Mouse (Mus musculus) thymus, adult 2 months (tissue): Measurements from ENCODE around the gene Rbak. TPM values are rescaled to one million over a fixed set of nuclear protein-coding genes. Genes with fewer than 3 reads are reported as not detected.

Experiments
- DNase-seq: peaks from one replicate; pipeline ENCODE4 v3.0.0; 2021
- H3K27ac ChIP-seq: fragments of 200-500 bp; 2 replicates; pipeline ENCODE4 v1.5.1; 2012; ENCODE audit warnings: low read length, control low read depth; ENCODE audit not compliant: control insufficient read depth, insufficient read depth
- H3K27me3 ChIP-seq: fragments of 200-500 bp; 2 replicates; pipeline ENCODE4 v1.6.1; 2012; ENCODE audit warnings: mild to moderate bottlenecking, low read length, moderate library complexity, mixed read lengths; ENCODE audit not compliant: control insufficient read depth, insufficient read depth
- H3K36me3 ChIP-seq: fragments of 200-500 bp; 2 replicates; pipeline ENCODE4 v1.6.1; 2012; ENCODE audit warnings: mild to moderate bottlenecking, low read length, moderate library complexity; ENCODE audit not compliant: control insufficient read depth, insufficient read depth
- H3K4me1 ChIP-seq: fragments of 200-500 bp; replicated peaks from 2 replicates; pipeline ENCODE4 v1.6.1; 2012; ENCODE audit warnings: low read length; ENCODE audit not compliant: control insufficient read depth, insufficient read depth
- H3K4me3 ChIP-seq: fragments of 200-500 bp; 2 replicates; pipeline ENCODE4 v1.5.1; 2012; ENCODE audit warnings: mild to moderate bottlenecking, low read length, control low read depth, moderate library complexity; ENCODE audit not compliant: control insufficient read depth, insufficient read depth
- CTCF ChIP-seq: fragments of 200-500 bp; IDR thresholded peaks from 2 replicates; pipeline ENCODE4 v1.5.1; 2012; ENCODE audit warnings: mild to moderate bottlenecking, control low read depth, low read length, moderate library complexity, borderline replicate concordance; ENCODE audit not compliant: control insufficient read depth, poor library complexity, insufficient read depth; ENCODE audit errors: extremely low read depth
- POLR2A ChIP-seq: fragments of 200-500 bp; IDR thresholded peaks from 2 replicates; pipeline ENCODE4 v1.6.1; 2012; ENCODE audit warnings: mild to moderate bottlenecking, low read length, control low read depth, moderate library complexity; ENCODE audit not compliant: control insufficient read depth, poor library complexity, insufficient read depth; ENCODE audit errors: extremely low read depth
- WGBS: fragments of 180-500 bp; shearing (Covaris S2); methylation state at CpG from one replicate; pipeline ENCODE4 v1.1.7; 2018; 5-methylcytosine and 5-hydroxymethylcytosine counted together
- polyA plus RNA-seq: library from polyadenylated mRNA; depleted of rRNA; stranded (reverse); fragments of >200 nt; gene quantifications from 2 replicates; pipeline ENCODE4 v1.2.3, GENCODE M21; 2012

Gene Rbak
- polyA plus RNA-seq, 1 experiment, result 6.4 TPM

DNA sequence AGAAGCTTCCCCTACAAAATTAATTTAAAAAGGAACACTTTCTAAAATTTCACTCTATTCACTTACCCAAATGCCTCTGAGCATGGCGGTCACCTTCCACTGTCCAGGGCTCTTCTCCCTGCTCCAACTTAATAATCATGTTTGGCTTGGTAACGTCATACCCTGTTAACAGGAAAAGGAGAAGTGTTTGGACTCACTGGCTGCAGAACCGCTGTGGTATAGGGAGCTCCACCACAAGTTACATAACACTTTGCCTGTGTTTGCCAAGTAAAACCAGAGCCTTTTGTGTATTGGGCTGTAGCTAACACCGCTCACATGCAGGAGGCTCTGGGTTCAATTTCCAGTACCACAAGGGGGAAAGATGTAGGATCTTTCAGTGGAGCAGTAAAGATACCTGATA, 4.6 kb downstream of the Rbak start:
- DNase-seq, result no peak
- Histone ChIP-seq H3K4me3 (no peak overlapping the region), H3K27me3 (no peaks in the 10 kb centered on the region), H3K27ac (no peak overlapping the region), H3K4me1 (no peaks in the 10 kb centered on the region; the same call in 1 of the 2 replicates), H3K36me3 (peaks cover 53% of the 10 kb centered on the region)
- 88% methylated on average over 4 of the region's 4 CpGs for WGBS
- TF ChIP-seq CTCF (no peak), POLR2A (no peak)

DNA sequence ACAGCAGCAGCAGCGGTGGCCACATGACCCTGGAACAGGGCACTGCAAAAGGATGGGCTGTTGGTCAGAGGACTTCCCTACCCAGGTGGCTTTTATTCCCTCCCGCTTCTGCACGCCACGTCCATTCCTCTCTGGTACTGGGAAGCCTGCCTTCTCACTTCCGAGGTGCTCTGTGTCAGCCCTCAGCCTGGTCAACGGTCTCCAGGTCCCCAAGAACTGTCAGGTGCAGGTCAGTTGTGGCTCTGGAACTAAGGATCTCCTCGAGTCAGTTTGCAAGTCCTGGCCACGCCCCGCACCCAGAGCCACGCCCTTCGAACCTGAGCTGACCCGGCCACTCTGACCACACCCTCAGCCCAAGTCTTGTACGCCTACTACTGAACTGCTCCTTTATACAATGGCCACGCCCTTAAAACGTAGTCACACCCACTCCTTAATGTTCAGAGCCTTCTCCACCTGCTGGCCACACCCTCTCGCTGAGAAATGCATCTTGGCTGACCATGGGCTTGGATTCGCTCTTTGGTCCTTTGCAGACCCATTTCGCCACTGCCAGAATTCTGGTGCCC, 15.0 kb downstream of the Rbak start:
- H3K27me3 ChIP-seq, result no peaks in the 10 kb centered on the region; the same call in 1 of the 2 replicates
- no peak overlapping the region for H3K4me3 ChIP-seq
- no peak for TF ChIP-seq CTCF
- H3K27ac ChIP-seq, result no peak overlapping the region
- H3K4me1 ChIP-seq, result no peaks in the 10 kb centered on the region
- H3K36me3 ChIP-seq, result no peaks in the 10 kb centered on the region
- DNase-seq, result no peak
- WGBS, result 30% methylated on average over 18 of the region's 18 CpGs

DNA sequence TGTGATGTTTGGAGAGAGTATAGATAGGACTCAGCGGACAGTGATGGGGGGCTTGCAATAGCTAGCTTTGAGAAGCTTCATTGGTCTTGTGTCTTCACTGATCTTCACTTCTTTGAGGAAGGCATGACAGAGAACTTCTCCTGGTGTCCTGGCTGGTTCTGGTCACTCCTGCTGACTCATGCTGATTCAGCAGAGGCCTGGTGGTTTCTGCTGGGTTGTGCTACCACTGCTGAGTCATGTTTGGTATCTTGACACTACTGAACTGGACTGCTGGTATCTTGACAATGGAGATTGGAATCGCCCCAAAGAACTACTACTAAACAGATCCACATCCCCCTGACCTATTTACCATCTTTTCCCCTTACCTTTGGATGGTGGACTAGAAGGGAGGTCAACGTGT, 25.0 kb downstream of the Rbak start:
- no peak for TF ChIP-seq CTCF
- no peak for TF ChIP-seq POLR2A
- WGBS, result 93% methylated on average over 3 of the region's 3 CpGs
- no peak overlapping the region for H3K27ac ChIP-seq
- peaks cover 4% of the 10 kb centered on the region; the same call in 1 of the 2 replicates for H3K27me3 ChIP-seq
- no peaks in the 10 kb centered on the region for H3K36me3 ChIP-seq
- H3K4me3 ChIP-seq, result no peak overlapping the region
- no peaks in the 10 kb centered on the region for H3K4me1 ChIP-seq
- no peak for DNase-seq

DNA sequence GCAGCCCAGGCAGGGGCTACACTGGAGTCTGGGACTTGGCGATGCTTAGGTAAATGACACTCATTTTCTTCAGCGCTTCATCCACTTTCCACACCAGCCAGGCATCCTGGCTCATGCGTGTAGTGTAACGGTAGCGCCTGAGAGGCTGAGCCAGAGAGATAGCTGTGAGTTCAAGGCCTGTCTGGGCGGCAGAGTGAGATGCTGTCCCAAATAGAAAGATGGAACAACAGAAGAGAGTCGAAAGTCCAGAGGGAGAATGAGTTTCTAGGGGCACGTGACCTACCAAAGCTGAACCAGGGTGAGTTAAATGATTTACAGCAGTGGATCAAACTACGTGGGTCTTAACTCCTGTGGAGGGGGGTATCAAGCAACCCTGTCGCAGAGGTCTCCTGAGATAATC, 26.8 kb downstream of the Rbak start:
- H3K4me1 ChIP-seq, result no peaks in the 10 kb centered on the region
- H3K27me3 ChIP-seq, result peaks cover 4% of the 10 kb centered on the region; the same call in 1 of the 2 replicates
- WGBS, result 92% methylated on average over 10 of the region's 10 CpGs
- TF ChIP-seq CTCF (no peak), POLR2A (no peak)
- H3K4me3 ChIP-seq, result no peak overlapping the region
- no peak for DNase-seq
- no peak overlapping the region for H3K27ac ChIP-seq
- H3K36me3 ChIP-seq, result no peaks in the 10 kb centered on the region

DNA sequence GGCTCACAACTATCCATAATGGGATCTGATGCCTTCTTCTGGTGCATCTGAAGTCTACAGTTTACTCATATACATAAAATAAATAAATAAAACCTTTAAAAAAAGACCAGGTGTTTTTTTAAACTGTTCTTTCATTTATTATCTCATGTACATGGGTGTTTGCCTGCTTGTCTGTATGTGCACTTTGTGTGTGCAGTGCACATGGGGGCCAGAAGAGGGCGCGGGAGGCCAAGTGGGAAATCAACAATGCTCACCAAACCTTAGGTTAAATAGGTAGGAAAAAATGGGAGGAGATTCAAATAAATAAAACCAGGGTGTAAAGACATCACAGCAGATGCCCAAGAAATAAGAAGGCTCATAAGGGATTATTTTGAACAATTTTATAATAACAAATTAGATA, 30.5 kb downstream of the Rbak start:
- no peak for DNase-seq
- Histone ChIP-seq H3K27me3 (no peaks in the 10 kb centered on the region; the same call in 1 of the 2 replicates), H3K4me3 (no peak overlapping the region), H3K27ac (no peak overlapping the region), H3K36me3 (no peaks in the 10 kb centered on the region), H3K4me1 (no peaks in the 10 kb centered on the region)
- TF ChIP-seq CTCF (no peak), POLR2A (no peak)
- whole genome bisulfite sequencing, result 90% methylated on average over 2 of the region's 2 CpGs

DNA sequence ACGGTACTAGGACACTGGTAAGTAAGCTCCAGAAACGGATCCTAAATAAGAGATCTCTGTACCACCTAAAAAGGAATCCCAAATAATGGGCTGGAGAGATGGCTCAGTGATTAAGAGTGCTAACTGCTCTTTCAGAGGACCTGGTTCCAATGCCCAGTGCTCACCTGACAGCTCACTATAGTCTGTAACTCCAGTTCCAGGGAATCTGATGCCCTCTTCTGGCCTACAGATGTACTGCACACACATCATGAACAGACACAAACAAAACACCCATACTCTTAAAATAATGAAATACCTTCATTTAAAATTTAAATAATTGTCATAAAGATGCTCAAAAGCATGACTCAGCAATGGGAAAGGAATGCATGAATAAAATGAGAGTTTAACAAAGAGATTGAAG, 31.0 kb downstream of the Rbak start:
- H3K4me1 ChIP-seq, result no peaks in the 10 kb centered on the region
- H3K4me3 ChIP-seq, result no peak overlapping the region
- H3K27me3 ChIP-seq, result no peaks in the 10 kb centered on the region; the same call in 1 of the 2 replicates
- no peak for DNase-seq
- no peak overlapping the region for H3K27ac ChIP-seq
- 98% methylated on average over 2 of the region's 2 CpGs for WGBS
- TF ChIP-seq CTCF (no peak), POLR2A (no peak)
- no peaks in the 10 kb centered on the region for H3K36me3 ChIP-seq

DNA sequence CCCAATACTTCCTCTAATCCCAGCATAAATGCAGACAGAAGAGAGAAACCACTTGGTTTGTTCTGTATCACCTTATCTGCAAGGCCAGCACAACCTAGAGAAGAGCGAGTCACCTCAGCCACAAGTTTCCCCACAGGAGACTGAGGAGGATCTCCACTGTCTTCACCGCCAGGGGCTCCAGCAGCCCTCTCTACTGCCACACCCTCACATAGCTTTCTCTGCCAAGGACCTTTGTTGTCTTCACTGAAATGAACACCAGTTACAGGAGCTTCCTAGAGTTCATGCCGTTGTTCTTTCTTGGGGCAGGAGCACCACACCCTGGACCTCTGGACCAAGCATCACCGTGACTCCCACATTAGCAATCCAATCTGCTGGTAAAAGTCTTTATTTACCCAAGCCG, 31.9 kb downstream of the Rbak start:
- Histone ChIP-seq H3K27ac (no peak overlapping the region), H3K4me1 (no peaks in the 10 kb centered on the region), H3K27me3 (no peaks in the 10 kb centered on the region; the same call in 1 of the 2 replicates), H3K4me3 (no peak overlapping the region), H3K36me3 (no peaks in the 10 kb centered on the region)
- DNase-seq, result no peak
- no peak for TF ChIP-seq CTCF
- no peak for TF ChIP-seq POLR2A
- 80% methylated on average over 5 of the region's 5 CpGs for WGBS
